Mouse (Mus musculus) hindbrain, embryonic 13.5 days (tissue): ENCODE data around the gene Aim2. TPM values are rescaled to one million over a fixed set of nuclear protein-coding genes. Genes with fewer than 3 reads are reported as not detected.
A peak's percentile ranks its signal among the peaks of the same experiment; 100 is the strongest.
"Not testable (repeated sequence)": the region's sequence is repeated elsewhere in the genome, so short reads cannot be mapped to it uniquely, and the experiment has no call there.

Experiments used
- ATAC-seq: fragments of 200-750 bp; cut with Nextera tagmentation; 2 replicates; pipeline ENCODE4 v1.8.0; 2017; ENCODE audit warnings: moderate TSS enrichment; ENCODE audit not compliant: low FRiP score
- H3K27ac ChIP-seq: fragments of 300-500 bp; sonication (generic); 2 replicates; pipeline ENCODE4 v1.5.1; 2015; ENCODE audit warnings: inconsistent platforms, mild to moderate bottlenecking, moderate library complexity
- H3K27me3 ChIP-seq: fragments of 300-500 bp; sonication (generic); 2 replicates; pipeline ENCODE4 v1.6.1; 2015; ENCODE audit warnings: mild to moderate bottlenecking, inconsistent platforms
- H3K36me3 ChIP-seq: fragments of 300-500 bp; sonication (generic); 2 replicates; pipeline ENCODE4 v1.6.1; 2015; ENCODE audit warnings: mild to moderate bottlenecking, inconsistent platforms
- H3K4me1 ChIP-seq: fragments of 300-500 bp; sonication (generic); replicated peaks from 2 replicates; pipeline ENCODE4 v1.6.1; 2015; ENCODE audit warnings: inconsistent platforms
- H3K4me2 ChIP-seq: fragments of 300-500 bp; sonication (generic); 2 replicates; pipeline ENCODE4 v1.6.1; 2015; ENCODE audit warnings: inconsistent platforms, mild to moderate bottlenecking, moderate library complexity
- H3K4me3 ChIP-seq: fragments of 300-500 bp; sonication (generic); 2 replicates; pipeline ENCODE4 v1.5.1; 2015; ENCODE audit warnings: mild to moderate bottlenecking, inconsistent platforms
- H3K9ac ChIP-seq: fragments of 300-500 bp; sonication (generic); 2 replicates; pipeline ENCODE4 v1.6.1; 2015; ENCODE audit warnings: mild to moderate bottlenecking, inconsistent platforms
- H3K9me3 ChIP-seq: fragments of 300-500 bp; sonication (generic); 2 replicates; pipeline ENCODE4 v1.6.1; 2016; ENCODE audit warnings: inconsistent platforms
- WGBS: fragments of 180-500 bp; shearing (Covaris S2); methylation state at CpG from one replicate; pipeline ENCODE4 v1.1.7; 2015; 5-methylcytosine and 5-hydroxymethylcytosine counted together
- polyA plus RNA-seq: library from polyadenylated mRNA; unstranded; fragments of >200 nt; fragmentation: Nextera tagmentation; extraction: Ambion mirVana; gene quantifications from 2 replicates; pipeline ENCODE4 v1.2.1, GENCODE M21; 2015

Aim2 gene
- polyA plus RNA-seq = 1.9 and 2.1 TPM in 2 replicates

DNA sequence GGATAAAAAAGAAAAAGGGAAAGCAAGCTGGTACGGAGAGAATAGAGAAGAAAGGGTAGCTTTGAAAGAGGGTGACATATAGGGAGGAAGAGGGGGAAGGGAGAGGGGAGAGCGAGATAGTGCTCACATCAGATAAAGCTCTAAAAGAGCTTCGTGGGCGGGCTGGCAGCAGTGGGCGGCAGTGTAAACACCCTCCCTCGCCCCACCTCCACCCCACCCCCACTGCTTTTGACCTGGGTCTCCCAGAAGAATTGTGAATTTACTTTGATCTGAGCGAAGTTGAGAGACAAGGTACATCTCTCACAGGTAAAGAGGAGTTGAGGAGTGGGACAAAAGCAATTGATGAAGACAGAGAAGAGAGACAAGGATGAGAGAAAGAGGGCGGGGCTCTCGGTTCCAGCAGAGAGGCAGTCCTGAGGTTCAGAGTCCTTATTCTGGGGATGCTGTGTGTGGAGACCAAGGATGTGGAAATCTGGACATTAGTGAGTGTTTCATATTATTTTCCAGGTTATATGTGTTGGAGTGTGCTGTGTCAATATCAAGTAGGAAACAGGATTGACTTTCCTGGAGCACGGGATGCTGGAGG is at the start of gene Aim2:
TSS of gene Aim2 (plus strand) at position 508 of the 586 bp plus-strand sequence.
- no peaks in the 10 kb centered on the region for H3K9me3 ChIP-seq
- peaks cover 17% of the 10 kb centered on the region for H3K4me1 ChIP-seq
- peaks cover 22% of the 10 kb centered on the region for H3K36me3 ChIP-seq
- peak within 1 kb of the TSS; percentile 21 for H3K4me3 ChIP-seq
- H3K27ac ChIP-seq = no peak within 1 kb of the TSS; the same call in 1 of the 2 replicates
- peak; percentile 60 for ATAC-seq
- H3K4me2 ChIP-seq = peak within 1 kb of the TSS; percentile 48
- H3K27me3 ChIP-seq = no peaks in the 10 kb centered on the region
- peak within 1 kb of the TSS; percentile 40; the same call in 1 of the 2 replicates for H3K9ac ChIP-seq
- WGBS = 9% methylated on average over 10 of the region's 10 CpGs

DNA sequence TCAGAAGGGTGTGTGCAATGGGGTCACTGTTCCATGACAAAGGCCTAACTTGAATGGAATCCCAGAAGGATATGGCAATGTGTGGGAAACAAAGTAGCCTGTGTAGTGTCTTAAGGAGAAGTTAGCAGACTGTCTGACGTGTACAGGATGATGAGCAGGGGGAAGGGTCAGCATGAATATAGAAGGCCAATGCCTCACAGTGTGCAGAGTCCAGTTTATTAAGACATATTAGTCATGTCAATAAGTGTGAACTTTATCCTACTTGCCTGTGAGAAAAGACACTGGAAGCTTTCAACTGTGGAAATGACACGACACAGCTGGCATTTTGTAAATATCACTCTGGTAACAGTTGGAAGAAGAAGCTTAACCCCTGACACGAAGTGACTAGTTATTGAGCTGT is 47.9 kb upstream of the Aim2 start:
- H3K36me3 ChIP-seq, ATAC-seq, H3K27ac ChIP-seq, H3K9me3 ChIP-seq, H3K4me1 ChIP-seq, H3K4me2 ChIP-seq, H3K9ac ChIP-seq, H3K4me3 ChIP-seq, H3K27me3 ChIP-seq: not testable (repeated sequence)
- 67% methylated on average over 3 of the region's 3 CpGs for WGBS

DNA sequence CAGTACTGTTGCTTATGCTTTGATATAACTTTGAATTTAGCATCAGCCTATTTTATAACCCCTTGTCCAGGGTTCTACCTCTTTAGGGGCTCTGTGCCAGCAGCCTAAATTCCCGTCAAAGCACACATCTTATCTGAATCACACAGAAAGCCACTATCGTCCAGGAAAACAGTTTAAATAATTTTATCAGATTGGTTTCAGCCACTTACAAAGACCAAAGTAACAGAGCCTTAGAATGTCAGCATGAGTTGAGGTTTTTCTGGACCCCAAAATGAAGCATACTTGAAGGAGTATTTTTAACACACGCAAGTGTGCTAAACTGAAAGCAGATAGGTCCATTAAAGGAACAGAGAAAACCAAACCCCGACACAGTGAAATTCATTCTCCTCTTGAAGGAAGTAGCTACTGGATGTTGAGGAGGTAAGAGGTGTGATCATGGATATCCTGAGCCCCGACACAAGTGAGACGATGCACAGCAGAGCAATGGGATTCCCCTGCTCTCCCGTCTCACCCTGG is 37.1 kb upstream of the Aim2 start:
- H3K4me2 ChIP-seq, H3K9ac ChIP-seq, H3K36me3 ChIP-seq, H3K4me1 ChIP-seq, H3K4me3 ChIP-seq, H3K27ac ChIP-seq, H3K27me3 ChIP-seq, H3K9me3 ChIP-seq, ATAC-seq: not testable (repeated sequence)
- WGBS = 92% methylated on average over 7 of the region's 7 CpGs

DNA sequence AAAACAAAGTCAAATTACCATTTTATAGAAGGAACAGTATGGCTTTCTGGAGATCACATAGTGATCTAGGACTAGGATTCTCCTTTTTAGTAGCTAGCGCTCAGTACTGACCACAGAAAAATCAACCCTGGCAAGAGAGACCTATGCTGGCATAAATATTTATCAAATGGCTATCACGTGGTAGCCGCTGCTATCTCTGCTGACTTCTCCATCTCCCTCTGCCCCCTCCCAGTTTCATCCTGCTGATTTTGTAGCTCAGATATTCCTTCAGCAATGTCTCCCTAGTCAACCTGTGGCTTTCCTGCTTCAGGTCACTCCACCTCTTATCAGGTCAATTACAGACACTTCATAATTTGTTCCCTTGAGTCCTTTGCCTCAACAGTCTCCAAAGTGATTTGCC is 35.0 kb upstream of the Aim2 start:
- H3K9ac ChIP-seq = no peak overlapping the region
- no peaks in the 10 kb centered on the region for H3K36me3 ChIP-seq
- ATAC-seq = no peak
- H3K4me2 ChIP-seq = no peak overlapping the region
- H3K4me1 ChIP-seq = no peaks in the 10 kb centered on the region
- 90% methylated on average over 3 of the region's 3 CpGs for WGBS
- H3K9me3 ChIP-seq = no peaks in the 10 kb centered on the region
- no peaks in the 10 kb centered on the region for H3K27me3 ChIP-seq
- no peak overlapping the region for H3K4me3 ChIP-seq
- H3K27ac ChIP-seq = no peak overlapping the region

DNA sequence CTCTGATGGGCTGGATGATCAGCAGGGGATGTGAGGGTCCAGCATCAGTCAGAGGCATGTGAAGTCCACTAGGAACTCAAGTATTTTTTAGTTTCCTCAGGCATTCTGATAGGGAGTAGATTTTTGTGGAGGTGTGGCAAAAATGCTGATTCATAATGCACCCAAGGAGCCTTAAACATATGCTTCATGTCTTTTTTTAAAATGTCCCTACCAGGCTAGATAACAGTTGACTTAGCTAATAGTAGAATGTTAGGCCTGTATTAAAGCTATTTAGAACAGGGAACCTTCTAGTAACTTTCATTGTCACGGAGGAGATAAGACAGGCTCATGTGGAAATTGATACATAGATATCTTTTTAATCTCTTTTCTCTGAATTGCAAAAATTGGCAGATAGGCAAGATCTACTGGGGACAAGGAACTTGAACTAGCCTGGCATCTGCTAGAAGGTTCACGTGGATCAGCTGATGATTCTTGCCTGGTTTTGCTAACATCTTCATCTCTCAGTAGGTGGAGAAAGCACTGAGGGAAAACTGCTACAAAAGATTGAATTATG is 32.7 kb upstream of the Aim2 start:
- 93% methylated on average over 2 of the region's 2 CpGs for WGBS
- Histone ChIP-seq H3K4me2 (no peak overlapping the region), H3K36me3 (no peaks in the 10 kb centered on the region), H3K9ac (no peak overlapping the region), H3K4me1 (peaks cover 11% of the 10 kb centered on the region), H3K4me3 (no peak overlapping the region), H3K27ac (no peak overlapping the region), H3K9me3 (no peaks in the 10 kb centered on the region), H3K27me3 (no peaks in the 10 kb centered on the region)
- ATAC-seq = no peak

DNA sequence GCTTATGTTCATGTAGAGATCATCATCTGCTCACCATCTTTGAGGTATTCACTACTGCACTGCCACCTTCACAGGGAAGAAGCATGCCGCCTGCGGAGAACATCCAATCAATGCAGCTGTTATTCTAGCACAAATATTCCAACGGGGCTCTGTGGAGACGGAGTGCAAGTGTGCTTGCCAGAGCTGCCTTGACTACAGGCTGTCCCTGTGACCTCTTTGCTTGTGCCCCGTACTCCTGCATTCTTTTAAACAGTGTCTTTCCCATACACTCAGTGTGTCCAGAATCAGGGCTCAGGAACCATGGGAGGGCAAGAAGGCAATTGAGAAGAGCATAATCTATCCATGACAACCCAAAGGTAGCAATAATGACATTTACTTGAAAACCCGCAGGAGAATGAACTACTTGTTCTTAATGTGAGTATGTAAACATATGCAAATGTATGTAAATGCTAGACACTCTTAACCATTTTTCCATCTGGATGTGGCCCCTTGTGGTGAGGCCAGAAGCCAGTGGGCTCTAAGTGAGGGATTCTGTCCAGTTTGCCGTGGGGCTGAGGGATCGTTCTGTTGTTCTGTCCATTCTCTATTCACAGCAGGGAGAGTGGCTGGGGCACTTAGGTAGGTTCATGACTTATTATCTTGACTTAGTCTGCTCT is 29.0 kb upstream of the Aim2 start:
- no peaks in the 10 kb centered on the region for H3K36me3 ChIP-seq
- H3K27me3 ChIP-seq = no peaks in the 10 kb centered on the region
- ATAC-seq = peak; percentile 81
- no peak overlapping the region for H3K4me3 ChIP-seq
- H3K27ac ChIP-seq = no peak overlapping the region
- H3K4me1 ChIP-seq = peaks cover 11% of the 10 kb centered on the region
- no peaks in the 10 kb centered on the region for H3K9me3 ChIP-seq
- H3K4me2 ChIP-seq = no peak overlapping the region
- no peak overlapping the region for H3K9ac ChIP-seq
- WGBS = 38% methylated on average over 8 of the region's 8 CpGs

DNA sequence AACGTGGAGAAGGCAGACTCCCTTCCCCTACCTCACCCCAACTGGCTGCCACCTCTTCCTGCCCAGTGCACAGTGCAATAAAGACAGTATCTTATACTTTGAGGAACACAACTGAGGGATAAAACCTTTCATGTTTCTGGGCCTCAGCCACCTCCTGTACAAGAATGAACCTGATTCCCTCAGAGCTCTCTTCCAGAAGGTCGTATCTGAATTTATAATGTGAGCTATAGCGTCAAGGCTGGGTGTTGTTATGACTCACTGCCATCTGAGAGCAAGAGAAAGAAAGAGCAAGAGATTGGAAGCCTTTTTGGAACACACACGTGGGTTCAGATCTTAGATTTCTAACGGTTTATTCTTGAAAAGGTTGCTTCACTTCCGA is 28.4 kb upstream of the Aim2 start:
- no peak for ATAC-seq
- WGBS = 70% methylated on average over 6 of the region's 6 CpGs
- no peak overlapping the region for H3K4me3 ChIP-seq
- no peaks in the 10 kb centered on the region for H3K27me3 ChIP-seq
- H3K36me3 ChIP-seq = no peaks in the 10 kb centered on the region
- H3K27ac ChIP-seq = no peak overlapping the region
- no peak overlapping the region for H3K9ac ChIP-seq
- no peaks in the 10 kb centered on the region for H3K9me3 ChIP-seq
- H3K4me2 ChIP-seq = no peak overlapping the region
- H3K4me1 ChIP-seq = peaks cover 11% of the 10 kb centered on the region

DNA sequence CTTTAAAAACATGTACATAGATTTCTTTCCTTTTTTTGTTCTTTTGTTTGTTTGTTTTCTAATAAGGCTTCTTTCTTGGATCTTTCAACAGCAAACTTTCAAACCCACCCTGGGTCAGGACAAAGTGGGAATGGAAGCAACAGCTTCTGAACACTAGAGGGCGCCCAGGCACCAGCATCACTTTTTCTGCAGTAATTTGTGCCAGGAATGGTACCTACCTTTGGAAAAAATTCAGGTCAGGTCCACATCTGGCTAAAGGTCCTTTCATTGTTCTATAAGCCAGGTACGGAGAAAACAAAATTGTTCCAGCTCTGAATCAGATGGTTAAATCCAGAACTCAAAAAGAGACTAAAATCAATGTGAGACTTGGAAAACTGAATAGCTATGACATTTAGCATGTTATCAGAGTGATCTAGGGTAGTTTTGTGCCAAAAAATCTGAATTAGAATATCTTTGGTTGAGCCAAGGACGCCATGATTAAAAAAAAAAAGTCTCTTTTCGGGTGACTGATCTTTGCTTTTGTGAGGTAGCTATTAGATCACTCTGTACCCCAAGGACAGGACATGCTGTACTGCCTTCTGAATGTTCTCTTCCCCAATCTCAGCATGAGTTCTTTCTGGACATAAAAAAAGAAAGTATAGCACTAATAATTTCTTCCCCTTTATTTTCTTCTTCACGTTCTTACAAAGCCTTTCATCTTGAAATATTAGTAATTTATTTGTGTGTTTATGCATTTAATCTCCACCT is 26.7 kb upstream of the Aim2 start:
- 33% methylated on average over 5 of the region's 5 CpGs for WGBS
- no peaks in the 10 kb centered on the region for H3K36me3 ChIP-seq
- ATAC-seq = no peak
- no peaks in the 10 kb centered on the region for H3K27me3 ChIP-seq
- H3K4me1 ChIP-seq = peaks cover 16% of the 10 kb centered on the region
- H3K4me3 ChIP-seq = no peak overlapping the region
- H3K9ac ChIP-seq = no peak overlapping the region
- no peak overlapping the region for H3K27ac ChIP-seq
- no peak overlapping the region for H3K4me2 ChIP-seq
- H3K9me3 ChIP-seq = no peaks in the 10 kb centered on the region

DNA sequence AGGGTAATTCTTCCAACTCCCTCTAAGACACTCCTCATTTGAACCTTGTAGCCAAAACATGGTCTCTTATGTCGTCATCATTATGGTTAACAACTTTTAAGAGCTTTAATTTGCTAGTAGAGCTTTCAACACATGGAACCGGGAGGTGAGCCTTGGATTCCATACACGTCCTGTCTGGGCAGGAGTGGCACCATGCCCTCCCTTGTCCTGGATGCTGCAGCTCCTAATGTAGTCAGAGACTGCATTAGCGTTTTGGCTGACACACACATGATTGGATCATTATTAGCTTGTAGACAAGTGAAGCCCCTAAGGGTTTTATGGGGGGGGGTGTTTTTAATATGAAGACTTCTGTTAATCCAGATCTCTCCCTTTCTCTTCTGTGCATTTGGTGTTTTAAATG is 25.7 kb upstream of the Aim2 start:
- no peak overlapping the region for H3K4me3 ChIP-seq
- 64% methylated on average over 4 of the region's 4 CpGs for WGBS
- no peak for ATAC-seq
- H3K4me2 ChIP-seq = no peak overlapping the region
- no peak overlapping the region for H3K27ac ChIP-seq
- no peak overlapping the region for H3K9ac ChIP-seq
- no peaks in the 10 kb centered on the region for H3K36me3 ChIP-seq
- H3K9me3 ChIP-seq = no peaks in the 10 kb centered on the region
- H3K4me1 ChIP-seq = peaks cover 24% of the 10 kb centered on the region
- H3K27me3 ChIP-seq = no peaks in the 10 kb centered on the region

DNA sequence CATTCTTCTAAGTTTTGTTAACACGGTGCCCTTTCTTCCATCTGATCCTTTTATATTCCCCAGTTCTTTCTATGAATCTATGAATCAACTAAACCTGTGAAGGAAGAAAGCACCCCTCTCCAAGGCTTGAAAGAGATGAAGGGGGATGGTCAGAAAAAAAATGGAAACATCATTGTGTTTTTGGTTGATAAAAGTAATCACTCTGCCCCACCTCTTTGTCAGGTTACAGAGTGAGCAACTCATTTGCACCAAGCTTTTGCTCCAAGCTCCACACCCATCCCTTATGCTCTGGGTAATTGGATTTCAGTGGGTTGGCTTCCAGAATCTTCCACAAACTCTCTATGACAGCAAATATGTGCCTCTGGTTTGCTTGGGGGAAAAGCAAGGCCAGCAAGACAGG is 25.3 kb upstream of the Aim2 start:
- Histone ChIP-seq H3K4me1 (peaks cover 27% of the 10 kb centered on the region), H3K36me3 (no peaks in the 10 kb centered on the region), H3K9ac (no peak overlapping the region), H3K27me3 (no peaks in the 10 kb centered on the region), H3K27ac (no peak overlapping the region), H3K4me2 (no peak overlapping the region), H3K4me3 (no peak overlapping the region), H3K9me3 (no peaks in the 10 kb centered on the region)
- no peak for ATAC-seq
- 93% methylated on average over 1 of the region's 1 CpGs for WGBS

DNA sequence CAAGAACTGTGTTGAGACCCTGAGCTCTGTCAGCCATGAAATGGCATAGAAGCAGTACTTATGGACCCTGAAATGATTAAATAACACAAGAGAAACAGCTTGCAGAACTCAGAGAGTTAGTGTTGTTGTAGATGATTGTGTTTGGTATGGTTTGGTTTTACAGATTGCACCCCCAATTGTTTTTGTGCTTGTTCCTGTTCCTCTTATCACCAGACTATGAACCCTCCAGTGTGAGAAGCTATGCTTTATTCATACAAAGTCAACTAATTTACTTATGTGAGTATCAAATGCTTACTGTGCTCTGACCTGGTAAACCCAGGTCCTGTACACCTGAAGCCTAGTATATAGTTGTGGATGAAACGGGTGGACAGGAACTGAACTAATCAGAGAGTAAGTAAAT is 24.1 kb upstream of the Aim2 start:
- H3K27ac ChIP-seq = no peak overlapping the region
- no peak overlapping the region for H3K4me2 ChIP-seq
- no peak overlapping the region for H3K4me3 ChIP-seq
- whole genome bisulfite sequencing = 68% methylated on average over 1 of the region's 1 CpGs
- no peaks in the 10 kb centered on the region for H3K9me3 ChIP-seq
- ATAC-seq = no peak
- H3K27me3 ChIP-seq = no peaks in the 10 kb centered on the region
- H3K4me1 ChIP-seq = peaks cover 22% of the 10 kb centered on the region
- H3K9ac ChIP-seq = no peak overlapping the region
- H3K36me3 ChIP-seq = no peaks in the 10 kb centered on the region

DNA sequence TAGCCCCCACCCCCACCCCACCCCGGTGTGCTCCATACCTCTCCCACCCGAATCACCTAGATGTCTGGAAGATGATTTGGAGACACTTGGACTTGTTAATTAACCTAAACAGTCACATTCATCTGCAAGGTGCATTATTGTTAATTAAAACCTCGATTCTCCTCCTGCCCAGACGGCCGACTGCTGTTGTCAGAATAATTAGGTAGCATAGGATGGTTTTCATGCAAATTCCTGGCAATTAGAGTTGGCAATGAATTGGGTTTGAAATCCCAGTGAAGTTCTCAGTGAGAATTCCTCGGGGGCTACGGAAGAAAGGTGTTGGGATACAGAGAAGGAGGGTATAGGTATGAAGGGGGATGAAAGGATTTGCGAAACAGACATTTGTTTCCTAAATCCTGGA is 22.2 kb upstream of the Aim2 start:
- no peak overlapping the region for H3K27ac ChIP-seq
- no peaks in the 10 kb centered on the region for H3K27me3 ChIP-seq
- no peak overlapping the region for H3K4me2 ChIP-seq
- ATAC-seq = no peak
- 53% methylated on average over 8 of the region's 8 CpGs for WGBS
- no peak overlapping the region for H3K9ac ChIP-seq
- peaks cover 16% of the 10 kb centered on the region for H3K4me1 ChIP-seq
- H3K4me3 ChIP-seq = no peak overlapping the region
- H3K36me3 ChIP-seq = no peaks in the 10 kb centered on the region
- no peaks in the 10 kb centered on the region for H3K9me3 ChIP-seq
